Comparison of ENCODE assay signal across 11 mouse cellular contexts in genomic region chr13:71958651-71959050, GRCm38 (mm10). TPM values are rescaled to one million over a fixed set of nuclear protein-coding genes. Genes with fewer than 3 reads are reported as not detected.
DNase-seq lines count a peak whose midpoint lies in the region; ATAC-seq and TF ChIP-seq lines count a peak whose summit lies in the region.
"Had no signal": no experiment of that assay in that cellular context is flagged by ENCODE, and none has a peak within 500 bp of the region (broad histone marks: within the 10 kb centered on the region; RNA-seq: fewer than 3 reads in every experiment).

No protein-coding gene starts in this region.

- H3K36me3 ChIP-seq in kidney, adult 2 months (ENCODE audit: control insufficient read depth, insufficient read depth, low read length), result no peaks in the 10 kb centered on the region
- no peaks in the 10 kb centered on the region for H3K36me3 ChIP-seq in hindbrain, embryonic 15.5 days
- no peaks in the 10 kb centered on the region; the same call in 1 of the 2 replicates for H3K36me3 ChIP-seq in midbrain, embryonic 16.5 days (ENCODE audit: control insufficient read depth, insufficient read depth, low read length)

- intact Hi-C loops in gastrocnemius, postnatal 36 days (cut with DNase I), result no loop called here

- peak overlapping the region; percentile 54 for H3K4me3 ChIP-seq in kidney, adult 2 months (ENCODE audit: insufficient read depth, low read depth, low read length)
- peak overlapping the region; percentile 46 for H3K4me3 ChIP-seq in hindbrain, embryonic 15.5 days
- H3K4me3 ChIP-seq in midbrain, embryonic 16.5 days (ENCODE audit: low read depth, low read length), result peak overlapping the region; percentile 53

- peak overlapping the region; percentile 44 for H3K9ac ChIP-seq in hindbrain, embryonic 15.5 days
- H3K9ac ChIP-seq in midbrain, embryonic 16.5 days (ENCODE audit: low read depth, low read length), result peak overlapping the region; percentile 69

- H3K27ac ChIP-seq in kidney, adult 2 months (ENCODE audit: insufficient read depth, low read depth, low read length), result peak overlapping the region; percentile 80
- peak overlapping the region; percentile 64 for H3K27ac ChIP-seq in hindbrain, embryonic 15.5 days (replicated peaks)
- peak overlapping the region; percentile 79 for H3K27ac ChIP-seq in midbrain, embryonic 16.5 days (ENCODE audit: low read length)

- 8% methylated on average over 16 of the region's 16 CpGs for WGBS in kidney, adult 2 months
- WGBS in hindbrain, embryonic 15.5 days, result 4% methylated on average over 16 of the region's 16 CpGs
- 2% methylated on average over 14 of the region's 16 CpGs for WGBS in midbrain, embryonic 16.5 days

- no peak for ATAC-seq in hindbrain, embryonic 15.5 days (ENCODE audit: low FRiP score, low read depth)
- ATAC-seq in midbrain, embryonic 16.5 days, result no peak
- ATAC-seq in activated CD4-positive, CD25-positive, alpha-beta regulatory T cell, adult 4 months, result no peak

- peak; percentile 24 for DNase-seq in kidney, adult 2 months
- DNase-seq in kidney, adult 9 months, result no peak
- peak; percentile 57 for DNase-seq in embryo, embryonic 11 days
- no peak for DNase-seq in spleen, adult 12 weeks (ENCODE audit: low spot score)
- no peak for DNase-seq in gastrocnemius, postnatal 36 days
- DNase-seq: cerebellum, adult 9-11 months had no signal

- no peaks in the 10 kb centered on the region for H3K4me1 ChIP-seq in kidney, adult 2 months (ENCODE audit: control insufficient read depth, insufficient read depth, low read length)
- H3K4me1 ChIP-seq in hindbrain, embryonic 15.5 days (replicated peaks), result peaks cover 36% of the 10 kb centered on the region
- H3K4me1 ChIP-seq in midbrain, embryonic 16.5 days (ENCODE audit: control insufficient read depth, insufficient read depth, low read length), result peaks cover 19% of the 10 kb centered on the region

- TF ChIP-seq CTCF in kidney, adult 2 months (conservative IDR thresholded peaks at IDR 0.05; ENCODE audit: insufficient read depth, insufficient read length, low read depth, low read length), result no peak

- H3K4me2 ChIP-seq in hindbrain, embryonic 15.5 days, result peak overlapping the region; percentile 62
- H3K4me2 ChIP-seq in midbrain, embryonic 16.5 days (ENCODE audit: low read length), result peak overlapping the region; percentile 60

- H3K9me3 ChIP-seq in hindbrain, embryonic 15.5 days, result no peaks in the 10 kb centered on the region
- H3K9me3 ChIP-seq in midbrain, embryonic 16.5 days (replicated peaks; ENCODE audit: control insufficient read depth, low read length, poor library complexity, severe bottlenecking), result no peaks in the 10 kb centered on the region

- no peak for TF ChIP-seq POLR2A in kidney, adult 2 months (IDR thresholded peaks at IDR 0.05; ENCODE audit: low read depth, low read length)

- peaks cover 3% of the 10 kb centered on the region; the same call in 1 of the 2 replicates for H3K27me3 ChIP-seq in kidney, adult 2 months (replicated peaks; ENCODE audit: control insufficient read depth, insufficient read depth, low read length)
- peaks cover 23% of the 10 kb centered on the region for H3K27me3 ChIP-seq in hindbrain, embryonic 15.5 days
- H3K27me3 ChIP-seq in midbrain, embryonic 16.5 days (ENCODE audit: control insufficient read depth, insufficient read depth, low read depth, low read length), result peaks cover 11% of the 10 kb centered on the region
- H3K27me3 ChIP-seq: Patski had no signal

RNA-seq across cellular contexts. Expression of gene Irx1, which starts 4.9 kb away (rescaled TPM):
- polyA plus RNA-seq in kidney, adult 2 months (2012; rRNA removed), result 41.1 and 52.1 TPM in 2 replicates
- 8.5 and 8.7 TPM in 2 replicates for polyA plus RNA-seq in hindbrain, embryonic 15.5 days (2015; fragmentation: Nextera tagmentation; extraction: Ambion mirVana)
- polyA plus RNA-seq in midbrain, embryonic 16.5 days (2015; fragmentation: Nextera tagmentation; extraction: Ambion mirVana), result 9.6 and 10.3 TPM in 2 replicates
- not detected for total RNA-seq in gastrocnemius, postnatal 36 days (2021)
- not detected for polyA plus RNA-seq in activated CD4-positive, CD25-positive, alpha-beta regulatory T cell, adult 4 months (2017; shearing (Covaris generic))
- polyA plus RNA-seq: liver, embryonic 16.5 days had no signal

Comparison
In these comparisons a context has a peak if more than half of its experiments do, and no peak if none do; other contexts are left out.
1. DNase-seq: peak in kidney, adult 2 months (single experiment) and embryo, embryonic 11 days (single experiment); none in kidney, adult 9 months (single experiment), spleen, adult 12 weeks (single experiment) and gastrocnemius, postnatal 36 days (0 of 2).
2. Peak in every context shown above with its lines, with median percentiles within 50 percentile points of each other: H3K27ac ChIP-seq and H3K4me3 ChIP-seq.